Mouse (Mus musculus) natural killer cell, adult 2 months (primary cell): ENCODE measurements around the gene Fam205a4.
"Not testable (repeated sequence)": the region's sequence is repeated elsewhere in the genome, so short reads cannot be mapped to it uniquely, and the experiment has no call there.

Source experiments
- DNase-seq, 2 experiments: peaks; one replicate each; pipeline ENCODE4 v3.0.0; 2022; ENCODE audit warnings: low spot score in 2 of 2

The Fam205a4 gene

DNA sequence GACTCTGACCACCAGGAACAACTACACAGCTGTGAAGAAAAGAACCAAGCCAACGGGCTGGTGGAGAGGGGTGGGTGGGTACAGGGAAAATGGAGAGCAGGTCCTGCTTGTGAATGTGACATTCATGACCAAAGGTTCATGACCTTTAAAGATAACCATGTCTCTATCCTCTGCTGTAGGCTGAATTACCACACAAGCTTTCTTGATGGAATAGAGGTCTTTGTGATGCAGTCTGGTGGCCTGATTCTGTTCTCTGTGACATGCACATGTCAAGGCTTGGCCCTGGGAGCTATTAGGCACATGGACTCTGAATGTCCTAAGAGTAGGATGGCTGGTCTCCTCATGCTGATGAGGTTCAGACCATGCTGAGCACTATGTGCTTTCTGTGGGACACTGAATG lies at the start of gene Fam205a4:
Gene Fam205a4 (plus strand): TSS at position 301 of the 400 bp plus-strand sequence.
- DNase-seq, result not testable (repeated sequence)

DNA sequence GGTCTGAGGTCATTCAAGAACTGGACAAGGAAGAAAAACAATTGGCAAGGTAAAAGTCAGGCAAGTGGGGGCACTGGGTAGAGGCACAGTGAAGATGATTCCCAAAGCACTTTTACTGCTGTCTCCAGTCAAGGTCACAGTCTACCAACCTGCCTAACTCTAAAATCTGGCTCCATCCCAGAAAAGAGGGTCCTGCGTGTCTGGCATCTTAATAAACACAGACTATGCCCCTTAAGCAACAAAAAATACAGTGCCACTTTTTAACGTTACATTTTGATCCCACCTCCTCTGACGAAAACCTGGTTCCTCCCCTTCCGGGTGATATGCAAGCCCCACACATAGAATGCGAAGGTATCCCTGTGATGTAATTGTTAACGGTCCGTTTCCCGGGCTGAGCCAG lies 24.6 kb upstream of the Fam205a4 start, which contains the start of gene Gm20878:
Gene Gm20878 (plus strand): TSS at position 301 of the 400 bp plus-strand sequence.
- DNase-seq, result not testable (repeated sequence)
